Mouse (Mus musculus) embryonic facial prominence, embryonic 11.5 days (tissue): Measurements from ENCODE around the gene Slc7a6. TPM values are rescaled to one million over a fixed set of nuclear protein-coding genes. Genes with fewer than 3 reads are reported as not detected.

Experiments
- ATAC-seq: fragments of 200-750 bp; cut with Nextera tagmentation; replicated peaks from 2 replicates; pipeline ENCODE4 v1.8.0; 2017; ENCODE audit warnings: low read depth; ENCODE audit not compliant: insufficient number of reproducible peaks, low FRiP score, low TSS enrichment
- DNase-seq: peaks from one replicate; pipeline ENCODE4 v3.0.0-alpha.2; 2015; ENCODE audit warnings: low spot score
- H3K27ac ChIP-seq: fragments of 300-500 bp; sonication (generic); replicated peaks from 2 replicates; pipeline ENCODE4 v1.5.1; 2014; ENCODE audit warnings: mild to moderate bottlenecking, low read depth, low read length, control low read depth
- H3K27me3 ChIP-seq: fragments of 300-500 bp; sonication (generic); 2 replicates; pipeline ENCODE4 v1.6.1; 2014; ENCODE audit warnings: mild to moderate bottlenecking, low read length, moderate library complexity, mixed read lengths; ENCODE audit not compliant: control insufficient read depth, insufficient read depth
- H3K36me3 ChIP-seq: fragments of 300-500 bp; sonication (generic); replicated peaks from 2 replicates; pipeline ENCODE4 v1.6.1; 2014; ENCODE audit warnings: low read depth, mild to moderate bottlenecking, low read length, moderate library complexity, mixed read lengths; ENCODE audit not compliant: control insufficient read depth, insufficient read depth
- H3K4me1 ChIP-seq: fragments of 300-500 bp; sonication (generic); 2 replicates; pipeline ENCODE4 v1.6.1; 2014; ENCODE audit warnings: low read length, mixed read lengths; ENCODE audit not compliant: control insufficient read depth, insufficient read depth
- H3K4me2 ChIP-seq: fragments of 300-500 bp; sonication (generic); 2 replicates; pipeline ENCODE4 v1.6.1; 2014; ENCODE audit warnings: low read depth, mild to moderate bottlenecking, control low read depth, low read length, moderate library complexity
- H3K4me3 ChIP-seq: fragments of 300-500 bp; sonication (generic); 2 replicates; pipeline ENCODE4 v1.5.1; 2014; ENCODE audit warnings: low read depth, low read length, control low read depth
- H3K9ac ChIP-seq: fragments of 300-500 bp; sonication (generic); replicated peaks from 2 replicates; pipeline ENCODE4 v1.6.1; 2014; ENCODE audit warnings: mild to moderate bottlenecking, control low read depth, low read length
- H3K9me3 ChIP-seq: fragments of 300-500 bp; sonication (generic); replicated peaks from 2 replicates; pipeline ENCODE4 v1.6.1; 2016; ENCODE audit warnings: mild to moderate bottlenecking, low read length, inconsistent platforms, mixed read lengths; ENCODE audit not compliant: control insufficient read depth
- WGBS: fragments of 180-500 bp; shearing (Covaris S2); extraction: QIAGEN DNeasy Blood & Tissue Kit; methylation state at CpG from one replicate; pipeline ENCODE4 v1.1.7; 2014; 5-methylcytosine and 5-hydroxymethylcytosine counted together
- polyA plus RNA-seq: library from polyadenylated mRNA; unstranded; fragments of >200 nt; fragmentation: Nextera tagmentation; extraction: Ambion mirVana; gene quantifications from 2 replicates; pipeline ENCODE4 v1.2.1, GENCODE M21; 2014

The Slc7a6 gene
- polyA plus RNA-seq, 1 experiment from 2014 or later, result 82.4 TPM

- ATAC-seq (no peak), DNase-seq (peak; percentile 54)
- no peaks in the 10 kb centered on the region for H3K36me3 ChIP-seq
- peak within 1 kb of the TSS; percentile 47 for H3K9ac ChIP-seq
- no peaks in the 10 kb centered on the region for H3K9me3 ChIP-seq
- peaks cover 32% of the 10 kb centered on the region for H3K27me3 ChIP-seq
- peak within 1 kb of the TSS; percentile 85 for H3K4me2 ChIP-seq
- H3K27ac ChIP-seq, result no peak within 1 kb of the TSS; the same call in 1 of the 2 replicates
- H3K4me3 ChIP-seq, result peak within 1 kb of the TSS; percentile 48
- peaks cover 5% of the 10 kb centered on the region; the same call in 1 of the 2 replicates for H3K4me1 ChIP-seq
- WGBS, result under 1% methylated on average over 81 of the region's 86 CpGs
Observed at GRCm38 (mm10) chr8:106136156-106137130, 32.2 kb upstream of the Slc7a6 start, which contains the start of gene Esrp2. Gene Esrp2 (minus strand): TSS chr8:106136974.

DNA sequence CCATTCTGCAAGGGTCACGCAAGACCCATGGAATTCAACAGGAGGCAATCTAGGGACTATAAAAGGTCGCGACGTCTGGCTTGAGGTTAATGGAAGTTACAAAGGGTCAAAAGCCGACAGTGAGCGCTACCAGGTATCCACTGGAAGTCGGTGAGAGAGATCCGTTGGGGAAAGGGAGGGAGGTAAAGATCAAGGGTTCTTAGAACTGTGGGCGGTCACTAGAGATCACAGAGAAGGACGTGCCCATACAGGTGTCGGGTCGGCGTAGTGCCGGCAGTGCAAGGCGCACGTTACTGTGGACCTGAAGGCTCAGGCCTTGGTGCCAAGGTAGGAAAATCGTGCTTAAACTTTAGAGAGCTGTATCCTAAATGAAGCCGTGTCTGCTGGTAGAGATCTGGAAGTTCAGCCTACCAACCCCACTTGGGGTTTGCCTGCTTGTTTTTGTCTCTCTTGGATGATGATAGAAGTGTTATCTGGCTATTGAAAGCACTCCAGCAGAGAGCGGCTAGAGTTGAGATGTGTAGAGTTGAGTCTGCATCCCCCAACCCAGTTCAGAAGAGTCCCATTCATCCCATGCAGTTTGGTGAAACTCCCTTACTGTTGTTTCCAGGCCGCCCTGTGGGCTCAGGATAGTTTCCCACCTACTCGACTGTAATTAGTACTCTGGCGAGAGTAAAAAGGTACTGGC, 31.3 kb upstream of the Slc7a6 start:
- peaks cover 5% of the 10 kb centered on the region; the same call in 1 of the 2 replicates for H3K4me1 ChIP-seq
- no peak for DNase-seq
- peak overlapping the region; percentile 48 for H3K4me3 ChIP-seq
- 3% methylated on average over 22 of the region's 22 CpGs for WGBS
- H3K27me3 ChIP-seq, result peaks cover 32% of the 10 kb centered on the region
- H3K4me2 ChIP-seq, result peak overlapping the region; percentile 85
- H3K27ac ChIP-seq, result no peak overlapping the region
- no peaks in the 10 kb centered on the region for H3K9me3 ChIP-seq
- no peaks in the 10 kb centered on the region for H3K36me3 ChIP-seq
- peak overlapping the region; percentile 47 for H3K9ac ChIP-seq
- ATAC-seq, result no peak

GRCm38 (mm10) chr8:106137906-106138477, 30.7 kb upstream of the Slc7a6 start:
- peak; percentile 77 for DNase-seq
- Histone ChIP-seq H3K27me3 (peaks cover 32% of the 10 kb centered on the region), H3K4me1 (peaks cover 5% of the 10 kb centered on the region; the same call in 1 of the 2 replicates), H3K4me2 (peak overlapping the region; percentile 76), H3K9me3 (no peaks in the 10 kb centered on the region), H3K4me3 (peak overlapping the region; percentile 48), H3K9ac (peak overlapping the region; percentile 26), H3K36me3 (no peaks in the 10 kb centered on the region), H3K27ac (no peak overlapping the region)
- no peak for ATAC-seq
- under 1% methylated on average over 24 of the region's 24 CpGs for WGBS

DNA sequence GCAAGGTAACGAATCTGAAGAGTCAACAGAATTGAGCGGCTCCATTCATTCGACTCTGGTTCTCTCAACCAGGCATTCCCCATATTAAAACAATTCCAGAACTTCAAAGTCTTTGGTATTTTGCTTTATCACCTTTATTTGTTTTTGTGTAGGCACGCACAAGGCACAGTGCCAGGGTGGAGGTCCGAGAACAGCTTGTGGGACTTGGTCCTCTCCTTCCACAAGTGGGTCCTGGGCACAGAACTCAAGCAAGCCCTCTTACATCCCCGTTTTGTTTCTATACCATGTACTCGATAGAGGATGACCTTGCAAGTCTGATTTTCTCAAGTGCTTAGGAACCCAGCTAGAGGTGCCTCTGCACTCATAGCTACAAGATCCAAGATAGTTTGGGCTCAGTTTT, 30.0 kb upstream of the Slc7a6 start:
- Histone ChIP-seq H3K4me2 (peak overlapping the region; percentile 76), H3K27ac (no peak overlapping the region), H3K9ac (no peak overlapping the region), H3K4me3 (peak overlapping the region; percentile 48), H3K27me3 (peaks cover 32% of the 10 kb centered on the region), H3K9me3 (no peaks in the 10 kb centered on the region), H3K36me3 (no peaks in the 10 kb centered on the region), H3K4me1 (peaks cover 5% of the 10 kb centered on the region; the same call in 1 of the 2 replicates)
- ATAC-seq (no peak), DNase-seq (no peak)
- WGBS, result 14% methylated on average over 7 of the region's 7 CpGs

DNA sequence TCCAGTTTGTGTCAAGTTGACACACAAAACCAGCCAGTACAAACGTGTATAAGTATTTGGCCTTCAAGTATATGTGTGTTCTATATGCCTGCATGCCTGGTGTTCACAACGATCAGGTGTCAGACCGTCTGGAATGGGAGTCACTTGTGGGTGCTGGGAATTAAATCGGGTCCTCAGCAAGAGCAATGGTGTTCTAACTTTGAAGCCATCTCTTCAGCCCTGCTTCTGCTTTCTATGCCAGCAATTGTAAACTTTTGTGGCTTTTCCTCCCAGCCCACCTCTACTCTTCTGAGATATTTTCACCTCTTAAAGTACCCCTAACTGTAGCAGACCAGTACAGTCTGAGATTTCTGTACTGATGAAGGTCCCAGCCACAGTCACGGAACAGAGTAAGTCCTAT, 28.5 kb upstream of the Slc7a6 start:
- 63% methylated on average over 5 of the region's 5 CpGs for WGBS
- Histone ChIP-seq H3K36me3 (no peaks in the 10 kb centered on the region), H3K9me3 (no peaks in the 10 kb centered on the region), H3K4me2 (no peak overlapping the region), H3K27me3 (peaks cover 24% of the 10 kb centered on the region), H3K4me1 (peaks cover 5% of the 10 kb centered on the region; the same call in 1 of the 2 replicates), H3K27ac (no peak overlapping the region), H3K4me3 (no peak overlapping the region), H3K9ac (no peak overlapping the region)
- no peak for DNase-seq
- ATAC-seq, result no peak

DNA sequence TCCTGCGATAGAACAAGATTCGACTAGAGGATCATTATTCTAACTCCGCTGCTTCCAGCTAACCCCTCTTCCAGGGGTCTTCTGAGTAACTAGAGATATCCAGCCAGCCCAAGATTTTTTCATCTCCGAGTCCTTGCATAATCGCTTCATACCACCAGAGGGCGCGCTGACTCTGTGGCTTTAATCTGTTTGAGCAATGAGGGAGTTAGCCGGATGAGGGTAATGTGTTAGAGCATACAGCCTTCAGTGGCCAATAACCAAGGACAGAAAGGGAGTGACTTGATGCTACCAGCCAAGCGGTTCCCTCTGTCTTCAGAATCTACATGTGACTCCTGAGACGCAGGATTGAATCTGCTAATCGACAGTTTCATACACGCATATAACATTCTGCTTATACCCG, 27.9 kb upstream of the Slc7a6 start:
- H3K9me3 ChIP-seq, result no peaks in the 10 kb centered on the region
- peak; percentile 92 for DNase-seq
- ATAC-seq, result 0 out of 2 replicates have a peak, but pooled peaks have one; percentile 53
- H3K36me3 ChIP-seq, result no peaks in the 10 kb centered on the region
- H3K27me3 ChIP-seq, result peaks cover 19% of the 10 kb centered on the region
- 17% methylated on average over 13 of the region's 13 CpGs for WGBS
- peaks cover 5% of the 10 kb centered on the region; the same call in 1 of the 2 replicates for H3K4me1 ChIP-seq
- no peak overlapping the region for H3K4me3 ChIP-seq
- H3K4me2 ChIP-seq, result no peak overlapping the region
- no peak overlapping the region for H3K27ac ChIP-seq
- H3K9ac ChIP-seq, result no peak overlapping the region

GRCm38 (mm10) chr8:106145331-106145730, 23.3 kb upstream of the Slc7a6 start:
- no peaks in the 10 kb centered on the region for H3K9me3 ChIP-seq
- no peaks in the 10 kb centered on the region for H3K27me3 ChIP-seq
- H3K4me3 ChIP-seq, result no peak overlapping the region
- ATAC-seq (no peak), DNase-seq (no peak)
- no peak overlapping the region for H3K4me2 ChIP-seq
- no peaks in the 10 kb centered on the region for H3K36me3 ChIP-seq
- 98% methylated on average over 2 of the region's 2 CpGs for WGBS
- no peaks in the 10 kb centered on the region for H3K4me1 ChIP-seq
- no peak overlapping the region for H3K9ac ChIP-seq
- H3K27ac ChIP-seq, result no peak overlapping the region
